Mouse (Mus musculus) neural tube, embryonic 11.5 days (tissue): ENCODE results near the gene Sox2. TPM values are rescaled to one million over a fixed set of nuclear protein-coding genes. Genes with fewer than 3 reads are reported as not detected.

Experiments used
- ATAC-seq: fragments of 200-750 bp; cut with Nextera tagmentation; 2 replicates; pipeline ENCODE4 v1.8.0; 2017; ENCODE audit warnings: moderate number of reproducible peaks, mild to moderate bottlenecking, moderate TSS enrichment, moderate library complexity; ENCODE audit not compliant: insufficient read depth, low FRiP score, low TSS enrichment
- DNase-seq: peaks from one replicate; pipeline ENCODE4 v3.0.0-alpha.2; 2015; ENCODE audit warnings: low spot score
- H3K27ac ChIP-seq: fragments of 300-500 bp; sonication (generic); 2 replicates; pipeline ENCODE4 v1.5.1; 2014; ENCODE audit warnings: low read depth, mild to moderate bottlenecking, low read length
- H3K27me3 ChIP-seq: fragments of 300-500 bp; sonication (generic); 2 replicates; pipeline ENCODE4 v1.6.1; 2014; ENCODE audit warnings: mild to moderate bottlenecking, low read length, mixed read lengths; ENCODE audit not compliant: control insufficient read depth, insufficient read depth
- H3K36me3 ChIP-seq: fragments of 300-500 bp; sonication (generic); 2 replicates; pipeline ENCODE4 v1.6.1; 2014; ENCODE audit warnings: mild to moderate bottlenecking, low read length, moderate library complexity, mixed read lengths; ENCODE audit not compliant: control insufficient read depth, insufficient read depth
- H3K4me1 ChIP-seq: fragments of 300-500 bp; sonication (generic); 2 replicates; pipeline ENCODE4 v1.6.1; 2014; ENCODE audit warnings: low read length, mixed read lengths; ENCODE audit not compliant: control insufficient read depth, insufficient read depth
- H3K4me2 ChIP-seq: fragments of 300-500 bp; sonication (generic); 2 replicates; pipeline ENCODE4 v1.6.1; 2014; ENCODE audit warnings: low read depth, mild to moderate bottlenecking, moderate library complexity
- H3K4me3 ChIP-seq: fragments of 300-500 bp; sonication (generic); 2 replicates; pipeline ENCODE4 v1.5.1; 2014; ENCODE audit warnings: low read depth, low read length
- H3K9ac ChIP-seq: fragments of 300-500 bp; sonication (generic); 2 replicates; pipeline ENCODE4 v1.6.1; 2014; ENCODE audit warnings: mild to moderate bottlenecking, low read length
- H3K9me3 ChIP-seq: fragments of 300-500 bp; sonication (generic); 2 replicates; pipeline ENCODE4 v1.6.1; 2016; ENCODE audit warnings: low read length; ENCODE audit not compliant: control insufficient read depth
- WGBS: fragments of 180-500 bp; shearing (Covaris S2); extraction: QIAGEN DNeasy Blood & Tissue Kit; methylation state at CpG from one replicate; pipeline ENCODE4 v1.1.7; 2014; 5-methylcytosine and 5-hydroxymethylcytosine counted together
- polyA plus RNA-seq: library from polyadenylated mRNA; unstranded; fragments of >200 nt; fragmentation: Nextera tagmentation; extraction: Ambion mirVana; gene quantifications from 2 replicates; pipeline ENCODE4 v1.2.1, GENCODE M21; 2014

Sox2 gene
- polyA plus RNA-seq, 1 experiment from 2014 or later, result 36.8 TPM

- Histone ChIP-seq H3K4me1 (peaks cover 7% of the 10 kb centered on the region), H3K9me3 (no peaks in the 10 kb centered on the region), H3K4me2 (peak overlapping the region; percentile 81), H3K4me3 (peak overlapping the region; percentile 84), H3K27ac (peak overlapping the region; percentile 91), H3K27me3 (peaks cover 28% of the 10 kb centered on the region), H3K9ac (peak overlapping the region; percentile 79), H3K36me3 (no peaks in the 10 kb centered on the region)
- WGBS, result under 1% methylated on average over 50 of the region's 50 CpGs
- DNase-seq (peak; percentile 64), ATAC-seq (peak; percentile 55)
Measured at GRCm38 (mm10) chr3:34648833-34649719, 1.1 kb upstream of the Sox2 start.

GRCm38 (mm10) chr3:34650621-34651361 lies 586 bp downstream of the Sox2 start:
- Histone ChIP-seq H3K36me3 (no peaks in the 10 kb centered on the region), H3K9me3 (no peaks in the 10 kb centered on the region), H3K4me2 (peak overlapping the region; percentile 81), H3K9ac (peak overlapping the region; percentile 97), H3K4me1 (peaks cover 3% of the 10 kb centered on the region; the same call in 1 of the 2 replicates), H3K4me3 (peak overlapping the region; percentile 84), H3K27me3 (peaks cover 22% of the 10 kb centered on the region), H3K27ac (peak overlapping the region; percentile 99)
- ATAC-seq (0 out of 2 replicates have a peak, but pooled peaks have one; percentile 10), DNase-seq (peak; percentile 70)
- under 1% methylated on average over 60 of the region's 67 CpGs for WGBS

- Histone ChIP-seq H3K9ac (peak overlapping the region; percentile 97), H3K4me3 (peak overlapping the region; percentile 84), H3K4me2 (peak overlapping the region; percentile 81), H3K36me3 (no peaks in the 10 kb centered on the region), H3K9me3 (no peaks in the 10 kb centered on the region), H3K4me1 (0 out of 2 replicates have a peak, but pooled peaks cover 1% of the 10 kb centered on the region), H3K27me3 (peaks cover 18% of the 10 kb centered on the region), H3K27ac (peak overlapping the region; percentile 99)
- no peak for DNase-seq
- WGBS, result 1% methylated on average over 26 of the region's 26 CpGs
- no peak for ATAC-seq
Measured at GRCm38 (mm10) chr3:34651486-34652170, 1.4 kb downstream of the Sox2 start.

GRCm38 (mm10) chr3:34652616-34653015 lies 2.4 kb downstream of the Sox2 start:
- under 1% methylated on average over 14 of the region's 14 CpGs for WGBS
- Histone ChIP-seq H3K4me2 (peak overlapping the region; percentile 20), H3K36me3 (no peaks in the 10 kb centered on the region), H3K27me3 (peaks cover 23% of the 10 kb centered on the region), H3K27ac (peak overlapping the region; percentile 85), H3K4me3 (peak overlapping the region; percentile 84), H3K4me1 (peaks cover 6% of the 10 kb centered on the region), H3K9ac (peak overlapping the region; percentile 86), H3K9me3 (no peaks in the 10 kb centered on the region)
- peak; percentile 60 for DNase-seq
- ATAC-seq, result no peak

GRCm38 (mm10) chr3:34653235-34653976 lies 3.2 kb downstream of the Sox2 start:
- H3K9me3 ChIP-seq, result no peaks in the 10 kb centered on the region
- DNase-seq (peak; percentile 57), ATAC-seq (no peak)
- H3K27ac ChIP-seq, result peak overlapping the region; percentile 85
- peak overlapping the region; percentile 84 for H3K4me3 ChIP-seq
- peaks cover 31% of the 10 kb centered on the region for H3K27me3 ChIP-seq
- H3K4me1 ChIP-seq, result peaks cover 13% of the 10 kb centered on the region
- H3K9ac ChIP-seq, result peak overlapping the region; percentile 86
- no peaks in the 10 kb centered on the region for H3K36me3 ChIP-seq
- under 1% methylated on average over 26 of the region's 26 CpGs for WGBS
- H3K4me2 ChIP-seq, result peak overlapping the region; percentile 63

- Histone ChIP-seq H3K27ac (peak overlapping the region; percentile 51), H3K9ac (peak overlapping the region; percentile 86)
- 1% methylated on average over 9 of the region's 9 CpGs for WGBS
Measured at GRCm38 (mm10) chr3:34653977-34654500, 3.8 kb downstream of the Sox2 start.

GRCm38 (mm10) chr3:34654781-34655180 lies 4.6 kb downstream of the Sox2 start:
- Histone ChIP-seq H3K9ac (peak overlapping the region; percentile 70), H3K27me3 (peaks cover 26% of the 10 kb centered on the region), H3K27ac (peak overlapping the region; percentile 51), H3K4me1 (peaks cover 13% of the 10 kb centered on the region), H3K4me3 (peak overlapping the region; percentile 84), H3K9me3 (no peaks in the 10 kb centered on the region), H3K4me2 (peak overlapping the region; percentile 63), H3K36me3 (no peaks in the 10 kb centered on the region)
- DNase-seq, result peak; percentile 23
- 12% methylated on average over 6 of the region's 6 CpGs for WGBS
- ATAC-seq, result no peak

More at GRCm38 (mm10) chr3:34653977-34654500, 3.8 kb downstream of the Sox2 start:
- H3K4me1 ChIP-seq, result peaks cover 13% of the 10 kb centered on the region
- H3K9me3 ChIP-seq, result no peaks in the 10 kb centered on the region
- peak overlapping the region; percentile 84 for H3K4me3 ChIP-seq
- H3K4me2 ChIP-seq, result peak overlapping the region; percentile 63
- DNase-seq (peak; percentile 82), ATAC-seq (peak; percentile 21; the same call in 1 of the 2 replicates)
- H3K27me3 ChIP-seq, result peaks cover 31% of the 10 kb centered on the region
- no peaks in the 10 kb centered on the region for H3K36me3 ChIP-seq
